Mouse (Mus musculus): ENCODE results near the gene Atp1a2.

DNA sequence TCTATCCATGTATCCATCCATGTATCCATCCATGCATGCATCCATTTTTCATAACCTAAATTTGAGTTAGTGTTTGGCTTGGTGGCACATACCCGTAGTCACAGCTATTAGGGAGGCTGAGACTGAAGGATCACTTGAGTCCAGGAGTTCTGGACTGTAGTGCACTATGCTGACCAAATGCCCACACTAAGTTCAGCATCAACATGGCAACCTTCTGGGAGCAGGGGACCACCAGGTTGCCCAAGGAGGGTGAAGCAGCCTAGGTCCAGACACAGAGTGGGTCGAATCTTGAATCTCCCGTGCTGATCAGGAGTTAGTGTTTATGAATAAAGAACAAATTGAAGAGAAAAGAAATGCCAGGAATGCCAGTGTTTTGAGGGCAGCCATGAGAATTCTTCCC lies 26.7 kb downstream of the Atp1a2 start:
- TF ChIP-seq ZC3H11A (IDR thresholded peaks at IDR 0.05; ENCODE audit: borderline replicate concordance, low read depth, low read length) (no peak), HCFC1 (IDR thresholded peaks at IDR 0.05; ENCODE audit: borderline replicate concordance, insufficient read depth, low read length) (no peak)

All from ES-E14 (cell line).